1 mouse cellular context compared by ENCODE assay signal in genomic region chr3:105825501-105826161, GRCm38 (mm10).
TF ChIP-seq lines count a peak whose summit lies in the region.

No protein-coding gene starts in this region.

TF ChIP-seq in CH12.LX, 34 proteins besides CTCF, POLR2A, EP300 and RAD21:
- TF ChIP-seq ZNF384 (IDR thresholded peaks at IDR 0.05; ENCODE audit: low read depth, low read length) (no peak; the same call in 1 of the 2 replicates), IRF4 (IDR thresholded peaks at IDR 0.05; ENCODE audit: low read depth, low read length) (peak; percentile 94), TBP (conservative IDR thresholded peaks at IDR 0.05; ENCODE audit: low read depth, low read length) (peak; percentile 66), MEF2A (IDR thresholded peaks at IDR 0.05; ENCODE audit: borderline replicate concordance, low read depth, low read length) (peak; percentile 99), HCFC1 (IDR thresholded peaks at IDR 0.05; ENCODE audit: low read depth, low read length) (peak; percentile 63), USF2 (conservative IDR thresholded peaks at IDR 0.05; ENCODE audit: low read depth, low read length) (no peak), JUN (IDR thresholded peaks at IDR 0.05; ENCODE audit: insufficient read depth, low read depth, low read length) (peak; percentile 94), BHLHE40 (IDR thresholded peaks at IDR 0.05; ENCODE audit: low read depth, low read length) (peak; percentile 87), MAX (IDR thresholded peaks at IDR 0.05; ENCODE audit: low read length) (no peak), NRF1 (IDR thresholded peaks at IDR 0.05; ENCODE audit: low read depth, low read length) (no peak), MAFK (IDR thresholded peaks at IDR 0.05; ENCODE audit: insufficient replicate concordance, low read length) (peak; percentile 77; the same call in 1 of the 2 replicates), NELFE (IDR thresholded peaks at IDR 0.05; ENCODE audit: low read depth, low read length) (peak; percentile 54; the same call in 1 of the 2 replicates), MXI1 (IDR thresholded peaks at IDR 0.05; ENCODE audit: low read depth, low read length) (no peak; the same call in 1 of the 2 replicates), ZC3H11A (IDR thresholded peaks at IDR 0.05; ENCODE audit: low read depth, low read length) (no peak), GABPA (IDR thresholded peaks at IDR 0.05; ENCODE audit: insufficient replicate concordance, low read depth, low read length) (no peak), PAX5 (IDR thresholded peaks at IDR 0.05; ENCODE audit: low read length) (no peak), SMC3 (IDR thresholded peaks at IDR 0.05; ENCODE audit: low read depth, low read length) (peak; percentile 34), CHD2 (IDR thresholded peaks at IDR 0.05; ENCODE audit: low read length) (peak; percentile 96), ETS1 (conservative IDR thresholded peaks at IDR 0.05; ENCODE audit: low read depth, low read length) (peak; percentile 99), KAT2A (IDR thresholded peaks at IDR 0.05; ENCODE audit: insufficient replicate concordance, low read length) (0 out of 2 replicates have a peak, but pooled peaks have one; percentile 63), ZMIZ1 (IDR thresholded peaks at IDR 0.05; ENCODE audit: low read depth, low read length) (peak; percentile 61; the same call in 1 of the 2 replicates), SIN3A (IDR thresholded peaks at IDR 0.05; ENCODE audit: low read length) (peak; percentile 93), JUND (conservative IDR thresholded peaks at IDR 0.05; ENCODE audit: low read depth, low read length) (peak; percentile 82), E2F4 (IDR thresholded peaks at IDR 0.05; ENCODE audit: insufficient replicate concordance, low read depth, low read length) (peak; percentile 62; the same call in 1 of the 2 replicates), POLR2AphosphoS2 (IDR thresholded peaks at IDR 0.05; ENCODE audit: low read depth, low read length) (no peak), ZKSCAN1 (IDR thresholded peaks at IDR 0.05; ENCODE audit: borderline replicate concordance, low read depth, low read length) (no peak; the same call in 1 of the 2 replicates), TCF12 (IDR thresholded peaks at IDR 0.05; ENCODE audit: low read depth, low read length) (peak; percentile 99), CHD1 (IDR thresholded peaks at IDR 0.05; ENCODE audit: low read depth, low read length) (no peak), MAZ (IDR thresholded peaks at IDR 0.05; ENCODE audit: low read depth, low read length) (peak; percentile 97), UBTF (IDR thresholded peaks at IDR 0.05; ENCODE audit: low read depth, low read length) (no peak), MYC (IDR thresholded peaks at IDR 0.05; ENCODE audit: low read depth, low read length) (0 out of 2 replicates have a peak, but pooled peaks have one; percentile 29), USF1 (IDR thresholded peaks at IDR 0.05; ENCODE audit: low read depth, low read length) (no peak), ELF1 (IDR thresholded peaks at IDR 0.05; ENCODE audit: low read depth, low read length) (peak; percentile 75), RCOR1 (conservative IDR thresholded peaks at IDR 0.05; ENCODE audit: low read depth, low read length) (peak; percentile 95)
